Mouse (Mus musculus) spleen, adult 18-20 months (tissue): Measurements from ENCODE around the gene Vgll4.

Experiments
- DNase-seq, 2 experiments: peaks; one replicate each; pipeline ENCODE4 v3.0.0; 2022; ENCODE audit warnings: mixed read lengths in 2 of 2

Vgll4 gene

GRCm38 (mm10) chr6:114917129-114917528 is 52.7 kb downstream of the Vgll4 start:
- DNase-seq = no peak

- DNase-seq = no peak
Observed at GRCm38 (mm10) chr6:114916715-114916992, 53.1 kb downstream of the Vgll4 start.

GRCm38 (mm10) chr6:114915915-114916714 is 53.7 kb downstream of the Vgll4 start:
- DNase-seq = no peak

GRCm38 (mm10) chr6:114914041-114914716 is 55.6 kb downstream of the Vgll4 start:
- no peak for DNase-seq

GRCm38 (mm10) chr6:114913142-114913541 is 56.7 kb downstream of the Vgll4 start:
- DNase-seq = no peak

GRCm38 (mm10) chr6:114911540-114911939 is 58.3 kb downstream of the Vgll4 start:
- no peak for DNase-seq

- DNase-seq = no peak
Observed at GRCm38 (mm10) chr6:114909801-114910200, 60.0 kb downstream of the Vgll4 start.

GRCm38 (mm10) chr6:114907459-114907858 is 62.3 kb downstream of the Vgll4 start:
- DNase-seq = no peak

GRCm38 (mm10) chr6:114906209-114906608 is 63.6 kb downstream of the Vgll4 start:
- no peak for DNase-seq

GRCm38 (mm10) chr6:114905253-114906028 is 64.4 kb downstream of the Vgll4 start:
- no peak for DNase-seq

- no peak for DNase-seq
Observed at GRCm38 (mm10) chr6:114904818-114905217, 65.0 kb downstream of the Vgll4 start.

GRCm38 (mm10) chr6:114904233-114904632 is 65.6 kb downstream of the Vgll4 start:
- no peak for DNase-seq

- no peak for DNase-seq
Observed at GRCm38 (mm10) chr6:114901921-114902320, 67.9 kb downstream of the Vgll4 start.

GRCm38 (mm10) chr6:114901321-114901824 is 68.4 kb downstream of the Vgll4 start:
- no peak for DNase-seq

- DNase-seq = no peak
Observed at GRCm38 (mm10) chr6:114900194-114900593, 69.6 kb downstream of the Vgll4 start.

- no peak for DNase-seq
Observed at GRCm38 (mm10) chr6:114899652-114900051, 70.1 kb downstream of the Vgll4 start.

- DNase-seq = no peak
Observed at GRCm38 (mm10) chr6:114898949-114899348, 70.8 kb downstream of the Vgll4 start.

GRCm38 (mm10) chr6:114896281-114896680 is 73.5 kb downstream of the Vgll4 start:
- DNase-seq = no peak

GRCm38 (mm10) chr6:114895191-114895590 is 74.6 kb downstream of the Vgll4 start:
- DNase-seq = no peak

- DNase-seq = peak; percentile 37 to 51
Observed at GRCm38 (mm10) chr6:114894548-114895106, 75.2 kb downstream of the Vgll4 start.

GRCm38 (mm10) chr6:114893427-114894209 is 76.2 kb downstream of the Vgll4 start:
- peak; percentile 71 to 81 for DNase-seq

- no peak for DNase-seq
Observed at GRCm38 (mm10) chr6:114892363-114892762, 77.4 kb downstream of the Vgll4 start.
